Mouse (Mus musculus): ENCODE data around the gene Gipc3.

GRCm38 (mm10) chr10:81297845-81298244, 45.2 kb downstream of the Gipc3 start:
- TF ChIP-seq MAX (IDR thresholded peaks at IDR 0.05) = no peak
- no peak for TF ChIP-seq CTCF (IDR thresholded peaks at IDR 0.05; ENCODE audit: control insufficient read depth, insufficient read depth, insufficient read length)

Data from C2C12 (cell line).